Mouse (Mus musculus): ENCODE data around the gene Fndc10. TPM values are rescaled to one million over a fixed set of nuclear protein-coding genes. Genes with fewer than 3 reads are reported as not detected.
"Not testable (repeated sequence)": the region's sequence is repeated elsewhere in the genome, so short reads cannot be mapped to it uniquely, and the experiment has no call there.

Gene Fndc10
- 5.0 and 6.4 TPM in 2 replicates for polyA plus RNA-seq (2015; fragmentation: Nextera tagmentation; extraction: Ambion mirVana)

DNA sequence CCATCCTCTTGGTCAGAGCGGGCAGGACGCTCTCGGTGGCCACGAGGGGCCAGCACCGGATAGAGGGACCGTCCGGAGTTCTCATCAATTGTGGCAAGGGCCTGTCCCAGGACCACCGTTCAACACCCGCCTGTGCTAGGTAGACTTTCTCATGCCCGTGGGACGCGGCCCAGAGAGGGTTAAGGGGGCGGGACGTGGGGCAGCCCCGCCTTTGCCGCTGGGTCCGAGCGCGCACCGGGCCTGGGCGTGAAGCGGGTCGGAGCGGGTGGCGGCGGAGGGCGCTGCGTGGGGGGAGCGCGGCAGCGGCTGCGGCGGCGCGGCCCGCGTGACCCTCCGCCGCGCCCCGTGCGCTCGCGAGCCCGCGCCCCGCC, at the start of gene Fndc10:
Fndc10 (plus strand) TSS at position 232 of the 371 bp plus-strand sequence.
- WGBS = under 1% methylated on average over 45 of the region's 47 CpGs

DNA sequence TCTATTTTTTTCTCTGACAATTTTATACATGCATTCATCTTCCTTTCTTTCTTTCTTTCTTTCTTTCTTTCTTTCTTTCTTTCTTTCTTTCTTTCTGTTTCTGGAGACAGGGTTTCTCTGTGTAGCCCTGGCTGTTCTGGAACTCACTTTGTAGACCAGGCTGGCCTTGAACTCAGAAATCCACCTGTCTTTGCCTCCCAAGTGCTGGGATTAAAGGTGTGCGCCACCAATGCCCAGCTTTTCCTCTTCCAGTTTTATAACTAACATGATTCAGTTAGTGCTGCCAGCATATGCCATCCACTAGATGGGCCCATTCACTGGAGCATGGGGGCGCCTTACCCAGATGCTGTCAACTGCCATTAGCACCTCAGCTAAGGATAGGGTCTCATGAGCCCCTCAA, 48.8 kb upstream of the Fndc10 start, which contains the start of gene Gm10563:
Gm10563 (minus strand) TSS at position 101 of the 400 bp plus-strand sequence.
- not testable (repeated sequence) for ATAC-seq; H3K4me1 ChIP-seq (replicated peaks); H3K4me2 ChIP-seq (replicated peaks); H3K27ac ChIP-seq; H3K9ac ChIP-seq (replicated peaks); H3K9me3 ChIP-seq; H3K4me3 ChIP-seq (replicated peaks); H3K27me3 ChIP-seq
- WGBS = 99% methylated on average over 2 of the region's 2 CpGs
- peaks cover 86% of the 10 kb centered on the region for H3K36me3 ChIP-seq

More for the DNA sequence above, at the start of gene Fndc10:
- Histone ChIP-seq H3K4me2 (replicated peaks) (peak within 1 kb of the TSS; percentile 81), H3K27me3 (peaks cover 40% of the 10 kb centered on the region), H3K9ac (replicated peaks) (peak within 1 kb of the TSS; percentile 84), H3K9me3 (no peaks in the 10 kb centered on the region), H3K4me3 (replicated peaks) (peak within 1 kb of the TSS; percentile 68), H3K27ac (peak within 1 kb of the TSS; percentile 90), H3K36me3 (no peaks in the 10 kb centered on the region), H3K4me1 (replicated peaks) (peaks cover 27% of the 10 kb centered on the region)
- peak; percentile 89 for ATAC-seq

DNA sequence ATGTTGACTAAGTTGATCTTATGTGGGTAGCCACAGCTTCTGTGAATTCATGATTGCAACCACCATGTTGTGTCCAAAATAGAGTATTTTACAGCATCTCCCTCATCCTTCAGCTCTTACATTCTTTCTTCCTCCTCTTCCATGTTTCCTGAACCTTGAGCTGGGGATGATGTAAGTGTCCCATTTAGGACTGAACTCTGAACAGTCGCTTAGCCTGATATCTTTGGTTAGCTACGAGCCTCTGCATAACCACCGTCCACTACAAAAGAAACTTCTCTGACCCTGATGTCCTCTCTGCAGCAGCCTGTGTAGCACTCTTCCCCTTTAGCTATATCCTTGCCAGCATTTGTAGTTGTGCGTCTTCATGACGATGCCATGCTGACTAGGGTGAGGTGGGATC, 48.4 kb upstream of the Fndc10 start:
- Histone ChIP-seq H3K4me1 (replicated peaks) (no peaks in the 10 kb centered on the region), H3K27ac (no peak overlapping the region), H3K9me3 (no peaks in the 10 kb centered on the region), H3K4me2 (replicated peaks) (no peak overlapping the region), H3K27me3 (peaks cover 5% of the 10 kb centered on the region), H3K4me3 (replicated peaks) (no peak overlapping the region), H3K9ac (replicated peaks) (no peak overlapping the region), H3K36me3 (peaks cover 86% of the 10 kb centered on the region)
- 94% methylated on average over 5 of the region's 5 CpGs for WGBS
- no peak for ATAC-seq

DNA sequence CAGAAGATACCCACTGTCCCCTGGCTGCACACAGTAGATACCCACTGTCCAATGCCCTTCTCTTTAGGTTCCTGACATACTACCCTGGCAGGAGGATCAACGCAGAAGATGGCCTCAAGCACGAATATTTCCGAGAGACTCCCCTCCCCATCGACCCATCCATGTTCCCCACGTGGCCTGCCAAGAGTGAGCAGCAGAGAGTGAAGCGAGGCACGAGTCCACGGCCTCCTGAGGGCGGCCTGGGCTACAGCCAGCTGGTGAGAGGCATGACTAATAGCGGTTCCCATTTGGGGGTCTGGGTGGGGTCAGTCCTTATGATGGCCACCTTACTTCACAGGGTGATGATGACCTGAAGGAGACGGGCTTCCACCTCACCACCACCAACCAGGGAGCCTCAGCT, 44.8 kb upstream of the Fndc10 start:
- peaks cover 21% of the 10 kb centered on the region for H3K4me1 ChIP-seq (replicated peaks)
- H3K9ac ChIP-seq (replicated peaks) = no peak overlapping the region
- no peaks in the 10 kb centered on the region for H3K9me3 ChIP-seq
- no peak overlapping the region for H3K27ac ChIP-seq
- ATAC-seq = no peak
- H3K36me3 ChIP-seq = peaks cover 62% of the 10 kb centered on the region
- no peak overlapping the region for H3K4me2 ChIP-seq (replicated peaks)
- no peak overlapping the region for H3K4me3 ChIP-seq (replicated peaks)
- peaks cover 41% of the 10 kb centered on the region for H3K27me3 ChIP-seq
- 97% methylated on average over 11 of the region's 11 CpGs for WGBS

DNA sequence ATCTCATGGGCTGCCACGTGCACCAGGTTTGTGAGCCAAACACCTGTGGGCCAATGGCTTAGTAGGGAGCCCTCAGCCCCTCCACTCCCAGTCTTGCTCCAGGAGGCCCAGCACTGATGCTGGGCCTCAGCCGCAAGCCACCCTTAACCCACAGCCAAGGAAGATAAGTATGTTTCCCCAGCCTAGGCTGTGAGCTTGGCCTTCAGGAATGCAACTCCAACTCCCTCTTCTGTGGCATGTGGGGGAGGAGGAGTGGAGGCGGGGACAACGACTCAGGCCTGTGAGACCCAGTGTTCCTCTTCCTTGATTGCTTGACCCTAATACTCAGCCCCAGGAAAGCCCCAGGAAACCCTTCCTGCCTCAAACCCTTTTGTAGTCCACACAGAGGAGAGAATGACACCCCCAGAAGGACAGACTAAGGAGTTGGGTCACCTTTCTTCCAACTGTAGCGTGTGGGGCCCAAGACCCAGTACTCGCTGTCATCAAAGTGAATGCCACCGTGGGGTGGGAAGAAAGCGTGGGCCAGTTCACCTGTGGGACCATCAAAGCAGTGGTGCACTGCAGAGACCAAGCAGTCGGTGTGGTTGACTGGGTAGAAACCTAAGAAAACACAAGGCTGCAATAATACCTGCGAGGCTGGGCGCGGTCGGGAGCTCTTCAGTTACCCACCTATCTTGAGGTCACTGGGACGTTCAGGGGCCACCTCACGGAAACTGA, 42.4 kb upstream of the Fndc10 start:
- H3K4me1 ChIP-seq (replicated peaks) = peaks cover 33% of the 10 kb centered on the region
- H3K9ac ChIP-seq (replicated peaks) = no peak overlapping the region
- H3K36me3 ChIP-seq = peaks cover 58% of the 10 kb centered on the region
- ATAC-seq = no peak
- H3K4me2 ChIP-seq (replicated peaks) = no peak overlapping the region
- H3K27me3 ChIP-seq = peaks cover 65% of the 10 kb centered on the region
- no peak overlapping the region for H3K4me3 ChIP-seq (replicated peaks)
- H3K9me3 ChIP-seq = no peaks in the 10 kb centered on the region
- 75% methylated on average over 15 of the region's 15 CpGs for WGBS
- H3K27ac ChIP-seq = no peak overlapping the region

DNA sequence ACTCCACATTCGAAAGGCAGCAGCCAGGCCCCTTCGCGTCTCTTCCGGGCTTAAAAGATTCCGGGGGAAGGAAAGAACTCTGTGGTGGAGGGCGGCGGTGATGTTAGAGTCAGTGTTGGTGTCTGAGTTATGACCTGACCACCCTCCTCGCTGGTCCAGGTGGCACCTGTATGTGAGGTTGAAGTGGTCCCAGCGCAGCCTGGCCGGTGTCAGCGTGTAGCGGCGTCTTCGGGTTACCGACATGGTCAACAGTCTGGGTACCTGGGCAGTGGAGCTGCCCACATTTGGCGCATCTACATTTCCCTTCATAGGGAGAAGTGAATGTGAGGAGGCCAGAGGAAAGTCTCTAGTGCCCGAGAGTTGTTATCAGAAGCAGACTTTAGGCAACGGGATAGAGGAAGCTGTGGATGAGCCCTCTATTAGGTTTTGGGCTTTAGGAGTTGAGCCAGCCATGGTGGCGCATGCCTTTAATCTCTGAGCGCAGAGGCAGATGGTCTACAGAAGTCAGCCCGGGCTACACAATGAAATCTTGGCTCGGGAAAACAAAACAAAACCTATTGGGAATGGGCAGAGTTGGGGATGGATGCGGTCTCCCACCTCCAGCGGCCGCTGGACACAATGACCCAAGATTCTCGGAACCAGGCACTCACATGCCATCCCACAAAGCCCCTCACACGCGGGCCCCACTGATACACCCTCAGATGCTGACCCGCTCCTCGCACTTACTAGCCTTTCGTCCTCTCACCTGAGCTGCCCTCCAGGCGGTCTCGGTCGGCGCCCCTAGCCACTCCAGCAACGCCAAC, 41.7 kb upstream of the Fndc10 start:
- no peak overlapping the region for H3K27ac ChIP-seq
- 22% methylated on average over 36 of the region's 36 CpGs for WGBS
- ATAC-seq = no peak
- peak overlapping the region; percentile 59 for H3K4me2 ChIP-seq (replicated peaks)
- peaks cover 60% of the 10 kb centered on the region for H3K36me3 ChIP-seq
- peaks cover 65% of the 10 kb centered on the region for H3K27me3 ChIP-seq
- H3K4me1 ChIP-seq (replicated peaks) = peaks cover 33% of the 10 kb centered on the region
- no peaks in the 10 kb centered on the region for H3K9me3 ChIP-seq
- peak overlapping the region; percentile 51 for H3K9ac ChIP-seq (replicated peaks)
- peak overlapping the region; percentile 32 for H3K4me3 ChIP-seq (replicated peaks)

DNA sequence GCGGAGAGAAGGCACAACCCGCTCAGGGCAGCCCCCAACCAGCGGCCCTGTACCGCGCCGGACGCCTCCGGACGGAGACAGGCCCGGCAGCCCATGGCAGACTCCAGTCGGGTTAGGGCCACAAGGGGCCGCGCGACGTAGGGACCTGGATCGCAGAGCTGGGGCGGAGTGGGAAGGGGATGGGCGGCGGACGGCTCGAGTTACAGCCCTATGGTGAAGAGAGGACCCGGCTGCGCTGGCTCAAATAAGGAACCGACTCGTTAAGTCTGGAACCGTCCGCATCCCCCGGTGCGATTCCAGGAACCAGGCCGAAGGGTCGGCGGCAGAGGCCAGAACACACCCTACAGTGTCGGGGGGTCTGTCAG, 41.1 kb upstream of the Fndc10 start, which contains the start of gene Mmp23:
Mmp23 (minus strand) TSS at position 299 of the 365 bp plus-strand sequence.
- peaks cover 65% of the 10 kb centered on the region for H3K27me3 ChIP-seq
- WGBS = 1% methylated on average over 33 of the region's 33 CpGs
- H3K36me3 ChIP-seq = peaks cover 59% of the 10 kb centered on the region

DNA sequence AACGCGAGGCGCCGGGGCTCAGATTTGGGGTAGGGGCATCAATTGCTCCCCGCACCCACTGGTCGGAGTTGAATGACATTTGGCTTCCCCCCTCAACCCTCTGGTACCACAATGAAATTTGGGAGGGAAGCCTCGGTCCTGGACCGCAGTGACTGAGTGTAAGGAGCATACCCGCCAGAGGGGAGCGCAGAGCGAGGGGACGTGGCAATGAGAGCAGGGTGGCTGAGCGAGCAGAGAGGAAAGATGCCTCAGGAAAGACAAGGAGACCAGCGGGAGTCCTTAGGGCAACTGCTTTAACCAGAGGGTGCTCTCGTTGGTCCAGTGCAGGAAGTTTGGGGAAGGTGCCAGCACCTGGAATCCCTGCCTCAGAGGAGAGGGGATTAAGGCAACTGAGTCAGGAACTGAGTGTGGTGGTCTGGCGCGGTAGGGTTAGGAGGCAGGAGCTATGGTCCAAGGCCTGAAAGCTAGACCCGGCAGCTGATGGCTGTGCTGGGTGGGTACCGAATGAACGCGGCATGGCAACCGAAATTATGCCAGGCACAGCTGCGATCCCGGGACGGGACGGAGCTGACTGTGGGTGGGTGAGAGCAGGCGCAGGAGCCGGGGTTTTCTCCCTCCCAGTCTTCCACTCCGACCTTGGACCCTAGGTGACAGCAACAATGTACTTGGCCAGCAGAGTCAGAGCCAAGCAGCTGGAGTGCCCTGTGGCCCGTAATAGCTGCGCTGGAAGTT, 40.5 kb upstream of the Fndc10 start:
- H3K9ac ChIP-seq (replicated peaks) = peak overlapping the region; percentile 51
- no peak overlapping the region for H3K27ac ChIP-seq
- H3K9me3 ChIP-seq = no peaks in the 10 kb centered on the region
- H3K4me1 ChIP-seq (replicated peaks) = peaks cover 33% of the 10 kb centered on the region
- peaks cover 65% of the 10 kb centered on the region for H3K27me3 ChIP-seq
- ATAC-seq = peak; percentile 40
- H3K36me3 ChIP-seq = peaks cover 57% of the 10 kb centered on the region
- H3K4me2 ChIP-seq (replicated peaks) = peak overlapping the region; percentile 59
- 2% methylated on average over 31 of the region's 31 CpGs for WGBS
- H3K4me3 ChIP-seq (replicated peaks) = peak overlapping the region; percentile 32

More for the DNA sequence above, 41.1 kb upstream of the Fndc10 start, which contains the start of gene Mmp23:
- peak; percentile 52 for ATAC-seq
- Histone ChIP-seq H3K9ac (replicated peaks) (peak within 1 kb of the TSS; percentile 51), H3K27ac (no peak within 1 kb of the TSS), H3K4me3 (replicated peaks) (peak within 1 kb of the TSS; percentile 32), H3K4me2 (replicated peaks) (peak within 1 kb of the TSS; percentile 59), H3K9me3 (no peaks in the 10 kb centered on the region), H3K4me1 (replicated peaks) (peaks cover 33% of the 10 kb centered on the region)

DNA sequence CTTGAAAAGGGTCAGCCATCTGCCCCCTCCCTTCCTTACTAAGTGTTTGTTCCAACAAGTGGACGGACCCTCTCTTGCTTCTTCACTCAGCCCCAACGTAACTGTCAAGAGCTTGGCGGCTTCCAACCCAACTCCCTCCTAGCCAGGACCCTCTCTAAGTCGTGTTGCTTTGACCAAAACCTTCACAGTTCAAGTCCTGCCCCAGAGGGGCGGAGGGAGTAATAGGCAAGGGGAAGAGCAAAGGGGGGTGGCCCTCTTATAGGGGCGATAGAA, 40.0 kb upstream of the Fndc10 start:
- peaks cover 57% of the 10 kb centered on the region for H3K36me3 ChIP-seq
- no peaks in the 10 kb centered on the region for H3K9me3 ChIP-seq
- ATAC-seq = 0 out of 2 replicates have a peak, but pooled peaks have one; percentile 3
- H3K4me3 ChIP-seq (replicated peaks) = peak overlapping the region; percentile 32
- no peak overlapping the region for H3K27ac ChIP-seq
- H3K4me2 ChIP-seq (replicated peaks) = peak overlapping the region; percentile 59
- no peak overlapping the region for H3K9ac ChIP-seq (replicated peaks)
- H3K27me3 ChIP-seq = peaks cover 65% of the 10 kb centered on the region
- H3K4me1 ChIP-seq (replicated peaks) = peaks cover 33% of the 10 kb centered on the region
- 1% methylated on average over 6 of the region's 6 CpGs for WGBS

DNA sequence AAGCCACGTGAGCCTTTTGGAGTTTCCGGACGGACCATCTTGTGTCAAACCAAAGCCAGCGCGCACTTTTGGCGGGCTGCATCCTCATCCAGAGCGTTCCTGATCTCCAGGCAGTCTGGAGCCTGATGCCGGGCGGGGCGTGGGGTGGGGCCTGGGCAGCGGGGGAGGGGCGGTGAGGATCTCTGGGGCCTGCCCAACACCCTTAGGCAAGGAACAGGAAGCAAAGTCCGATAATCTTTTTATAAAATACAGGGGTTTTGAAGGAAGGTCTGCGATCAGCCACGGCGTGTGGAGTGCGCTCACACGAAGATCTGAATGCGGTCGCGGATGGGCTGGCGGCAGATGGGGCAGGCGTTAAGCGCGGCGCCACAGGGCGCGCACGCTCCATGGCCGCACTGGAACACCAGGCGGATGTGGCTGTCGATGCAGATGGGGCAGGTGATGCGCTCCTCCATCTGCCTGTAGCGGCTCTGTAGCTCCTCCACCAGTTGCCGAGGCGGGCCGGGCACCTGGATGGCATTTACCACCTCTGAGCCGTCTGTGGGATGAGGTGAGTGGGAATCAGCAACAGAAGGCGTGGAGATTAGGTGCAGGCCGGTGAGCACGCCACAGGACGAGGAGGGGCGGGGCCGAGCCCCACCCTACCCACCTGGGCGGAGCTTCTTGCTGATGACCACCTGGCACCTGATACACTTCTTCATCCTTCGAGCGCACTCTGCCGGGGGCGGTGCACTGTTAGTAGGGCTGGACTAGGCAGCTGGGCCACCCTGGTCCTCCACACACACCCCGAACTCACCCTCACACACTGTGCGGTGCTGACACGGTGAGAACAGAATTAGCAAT, 39.5 kb upstream of the Fndc10 start:
- WGBS = 1% methylated on average over 52 of the region's 52 CpGs
- ATAC-seq = peak; percentile 58
- H3K9ac ChIP-seq (replicated peaks) = peak overlapping the region; percentile 53
- peaks cover 65% of the 10 kb centered on the region for H3K27me3 ChIP-seq
- peak overlapping the region; percentile 59 for H3K4me2 ChIP-seq (replicated peaks)
- H3K4me3 ChIP-seq (replicated peaks) = peak overlapping the region; percentile 32
- H3K9me3 ChIP-seq = no peaks in the 10 kb centered on the region
- H3K4me1 ChIP-seq (replicated peaks) = peaks cover 33% of the 10 kb centered on the region
- peaks cover 57% of the 10 kb centered on the region for H3K36me3 ChIP-seq
- H3K27ac ChIP-seq = no peak overlapping the region

DNA sequence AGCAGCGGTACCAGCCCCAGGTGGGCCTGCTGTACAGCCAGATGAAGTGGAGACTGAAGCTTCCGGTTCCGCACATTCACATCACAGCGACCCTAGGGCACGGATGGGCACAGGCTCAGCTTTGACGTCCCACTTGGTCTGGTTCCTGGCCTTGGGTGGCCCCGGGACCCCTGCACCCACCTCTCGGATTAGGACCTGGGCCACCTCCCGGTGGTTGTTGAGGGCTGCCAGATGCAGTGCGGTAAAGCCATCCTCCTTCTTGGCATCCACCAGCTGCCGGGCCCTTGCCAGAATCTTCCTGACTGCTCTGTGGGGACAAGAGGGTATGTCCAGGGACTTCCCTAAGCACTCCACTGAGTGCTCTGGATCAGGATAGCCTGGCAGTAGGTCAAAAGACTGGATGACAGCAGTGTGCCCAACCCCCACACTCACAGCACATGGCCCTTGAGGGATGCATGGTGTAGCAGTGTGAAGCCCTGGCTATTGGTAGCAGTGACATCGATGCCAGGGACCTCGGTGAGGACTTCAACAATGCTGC, 37.9 kb upstream of the Fndc10 start:
- no peak overlapping the region for H3K4me2 ChIP-seq (replicated peaks)
- no peak overlapping the region for H3K9ac ChIP-seq (replicated peaks)
- H3K36me3 ChIP-seq = peaks cover 52% of the 10 kb centered on the region
- peaks cover 54% of the 10 kb centered on the region for H3K27me3 ChIP-seq
- WGBS = 91% methylated on average over 13 of the region's 13 CpGs
- ATAC-seq = no peak
- peaks cover 33% of the 10 kb centered on the region for H3K4me1 ChIP-seq (replicated peaks)
- H3K27ac ChIP-seq = no peak overlapping the region
- H3K9me3 ChIP-seq = no peaks in the 10 kb centered on the region
- H3K4me3 ChIP-seq (replicated peaks) = no peak overlapping the region
